Mouse (Mus musculus): Measurements from ENCODE around the gene Mepe. TPM values are rescaled to one million over a fixed set of nuclear protein-coding genes. Genes with fewer than 3 reads are reported as not detected.

The Mepe gene
- total RNA-seq, 2 experiments from 2014 or later, result not detected

GRCm38 (mm10) chr5:104345241-104345630 is 20.1 kb downstream of the Mepe start:
- no peak for ATAC-seq (replicated peaks; ENCODE audit: low FRiP score, poor library complexity, severe bottlenecking)

GRCm38 (mm10) chr5:104351041-104351440 is 25.9 kb downstream of the Mepe start:
- no peak for ATAC-seq (replicated peaks; ENCODE audit: low FRiP score, poor library complexity, severe bottlenecking)

- no peak for ATAC-seq (replicated peaks; ENCODE audit: low FRiP score, poor library complexity, severe bottlenecking)
These were observed 26.7 kb downstream of the Mepe start for GRCm38 (mm10) chr5:104351874-104352273.

GRCm38 (mm10) chr5:104357575-104357974 is 32.4 kb downstream of the Mepe start:
- ATAC-seq (replicated peaks; ENCODE audit: low FRiP score, poor library complexity, severe bottlenecking), result no peak

GRCm38 (mm10) chr5:104358592-104358991 is 33.5 kb downstream of the Mepe start:
- ATAC-seq (replicated peaks; ENCODE audit: low FRiP score, poor library complexity, severe bottlenecking), result no peak

GRCm38 (mm10) chr5:104359257-104359656 is 34.1 kb downstream of the Mepe start:
- ATAC-seq (replicated peaks; ENCODE audit: low FRiP score, poor library complexity, severe bottlenecking), result no peak

- no peak for ATAC-seq (replicated peaks; ENCODE audit: low FRiP score, poor library complexity, severe bottlenecking)
These were observed 45.5 kb downstream of the Mepe start for GRCm38 (mm10) chr5:104370580-104370979.

GRCm38 (mm10) chr5:104371284-104371683 is 46.2 kb downstream of the Mepe start:
- no peak for ATAC-seq (replicated peaks; ENCODE audit: low FRiP score, poor library complexity, severe bottlenecking)

GRCm38 (mm10) chr5:104373648-104374307 is 48.6 kb downstream of the Mepe start:
- ATAC-seq (replicated peaks; ENCODE audit: low FRiP score, poor library complexity, severe bottlenecking), result no peak

GRCm38 (mm10) chr5:104374308-104374660 is 49.2 kb downstream of the Mepe start:
- no peak for ATAC-seq (replicated peaks; ENCODE audit: low FRiP score, poor library complexity, severe bottlenecking)

GRCm38 (mm10) chr5:104375132-104375531 is 50.0 kb downstream of the Mepe start:
- no peak for ATAC-seq (replicated peaks; ENCODE audit: low FRiP score, poor library complexity, severe bottlenecking)

GRCm38 (mm10) chr5:104376890-104377289 is 51.8 kb downstream of the Mepe start:
- ATAC-seq (replicated peaks; ENCODE audit: low FRiP score, poor library complexity, severe bottlenecking), result no peak

GRCm38 (mm10) chr5:104380574-104380973 is 55.4 kb downstream of the Mepe start:
- no peak for ATAC-seq (replicated peaks; ENCODE audit: low FRiP score, poor library complexity, severe bottlenecking)

- no peak for ATAC-seq (replicated peaks; ENCODE audit: low FRiP score, poor library complexity, severe bottlenecking)
These were observed 56.5 kb downstream of the Mepe start for GRCm38 (mm10) chr5:104381671-104382070.

- no peak for ATAC-seq (replicated peaks; ENCODE audit: low FRiP score, poor library complexity, severe bottlenecking)
These were observed 59.4 kb downstream of the Mepe start for GRCm38 (mm10) chr5:104384540-104384939.

GRCm38 (mm10) chr5:104385521-104385920 is 60.4 kb downstream of the Mepe start:
- no peak for ATAC-seq (replicated peaks; ENCODE audit: low FRiP score, poor library complexity, severe bottlenecking)

GRCm38 (mm10) chr5:104386908-104387307 is 61.8 kb downstream of the Mepe start:
- no peak for ATAC-seq (replicated peaks; ENCODE audit: low FRiP score, poor library complexity, severe bottlenecking)

Other genes starting within 250 kb of the Mepe start
- gene Gm17660, start 247.7 kb upstream of the Mepe start, total RNA-seq (2015; ENCODE audit: low replicate concordance), result not detected in 2 replicates
- gene Gm17660, start 247.7 kb upstream of the Mepe start, total RNA-seq (2017; ENCODE audit: low replicate concordance), result not detected in 2 replicates
- gene Sparcl1, start 211.6 kb upstream of the Mepe start, total RNA-seq (2015; ENCODE audit: low replicate concordance), result not detected in 2 replicates
- gene Sparcl1, start 211.6 kb upstream of the Mepe start, total RNA-seq (2017; ENCODE audit: low replicate concordance), result 0.85 TPM in 1 of 2 replicates, not detected in the other
- gene Dspp, start 154.6 kb upstream of the Mepe start, total RNA-seq (2015; ENCODE audit: low replicate concordance), result not detected in 2 replicates
- not detected in 2 replicates for gene Dspp, start 154.6 kb upstream of the Mepe start, total RNA-seq (2017; ENCODE audit: low replicate concordance)
- not detected in 2 replicates for gene Dmp1, start 122.7 kb upstream of the Mepe start, total RNA-seq (2015; ENCODE audit: low replicate concordance)
- not detected in 2 replicates for gene Dmp1, start 122.7 kb upstream of the Mepe start, total RNA-seq (2017; ENCODE audit: low replicate concordance)
- 1.3 and 8.5 TPM in 2 replicates for gene Ibsp, start 26.2 kb upstream of the Mepe start, total RNA-seq (2015; ENCODE audit: low replicate concordance)
- 3.0 and 3.5 TPM in 2 replicates for gene Ibsp, start 26.2 kb upstream of the Mepe start, total RNA-seq (2017; ENCODE audit: low replicate concordance)
- gene Spp1, start 109.8 kb downstream of the Mepe start, total RNA-seq (2015; ENCODE audit: low replicate concordance), result 4.4 and 16.3 TPM in 2 replicates
- gene Spp1, start 109.8 kb downstream of the Mepe start, total RNA-seq (2017; ENCODE audit: low replicate concordance), result 4.9 and 5.9 TPM in 2 replicates
- 0.21 and 0.38 TPM in 2 replicates for gene Pkd2, start 134.1 kb downstream of the Mepe start, total RNA-seq (2015; ENCODE audit: low replicate concordance)
- gene Pkd2, start 134.1 kb downstream of the Mepe start, total RNA-seq (2017; ENCODE audit: low replicate concordance), result 0.26 and 0.84 TPM in 2 replicates
- 1.9 and 5.0 TPM in 2 replicates for gene BC005561, start 183.0 kb downstream of the Mepe start, total RNA-seq (2015; ENCODE audit: low replicate concordance)
- 1.1 and 3.3 TPM in 2 replicates for gene BC005561, start 183.0 kb downstream of the Mepe start, total RNA-seq (2017; ENCODE audit: low replicate concordance)